28 mouse cellular contexts compared by ENCODE assay signal in genomic region chr11:24140948-24141347, GRCm38 (mm10).
DNase-seq lines count a peak whose midpoint lies in the region; ATAC-seq and TF ChIP-seq lines count a peak whose summit lies in the region.
"Had no signal": no experiment of that assay in that cellular context is flagged by ENCODE, and none has a peak within 500 bp of the region (broad histone marks: within the 10 kb centered on the region; RNA-seq: fewer than 3 reads in every experiment).

No protein-coding gene starts in this region.

- dilution Hi-C loops in CH12.LX (cut with MboI; ENCODE audit: extremely low pct_ligation_motif_present, extremely low pct_unique_long_range_greater_than_20kb, low sequenced_read_pairs), result no loop called here

- ATAC-seq in liver, embryonic 11.5 days (replicated peaks; ENCODE audit: low FRiP score), result no peak
- no peak for ATAC-seq in liver, postnatal 0 days
- ATAC-seq in limb, embryonic 12.5 days (ENCODE audit: insufficient number of reproducible peaks, insufficient read depth, low FRiP score, low TSS enrichment, low read depth), result no peak
- ATAC-seq: CD4-positive, CD25-positive, alpha-beta regulatory T cell, adult 4 months; forebrain, embryonic 14.5 days; forebrain, postnatal 0 days; Patski had no signal

- no peak overlapping the region for H3K4me2 ChIP-seq in liver, embryonic 11.5 days
- no peak overlapping the region for H3K4me2 ChIP-seq in liver, postnatal 0 days (ENCODE audit: low read depth, low read length)
- H3K4me2 ChIP-seq in CH12.LX (ENCODE audit: insufficient read depth, low read depth, poor library complexity, severe bottlenecking), result no peak overlapping the region
- H3K4me2 ChIP-seq in limb, embryonic 12.5 days, result no peak overlapping the region
- H3K4me2 ChIP-seq: embryonic facial prominence, embryonic 12.5 days; embryonic facial prominence, embryonic 15.5 days; heart, embryonic 12.5 days; heart, embryonic 15.5 days; hindbrain, embryonic 13.5 days had no signal

- WGBS in liver, embryonic 11.5 days, result 89% methylated on average over 2 of the region's 2 CpGs
- WGBS in liver, postnatal 0 days (ENCODE audit: insufficient replicate concordance), result 82% methylated on average over 2 of the region's 2 CpGs
- WGBS in limb, embryonic 12.5 days, result 78% methylated on average over 2 of the region's 2 CpGs

- 0 out of 2 replicates have a peak overlapping the region, but pooled peaks have one; percentile 5 for H3K27ac ChIP-seq in liver, embryonic 11.5 days (ENCODE audit: low read depth, low read length)
- H3K27ac ChIP-seq in liver, postnatal 0 days (ENCODE audit: low read depth), result no peak overlapping the region
- H3K27ac ChIP-seq in CH12.LX (ENCODE audit: insufficient read depth, low read depth) (peak overlapping the region; percentile 24; the same call in 1 of the 2 replicates), MEL (ENCODE audit: control insufficient read depth, low read depth, low read length) (peak overlapping the region; percentile 100; the same call in 1 of the 2 replicates)
- H3K27ac ChIP-seq in limb, embryonic 12.5 days, result 0 out of 2 replicates have a peak overlapping the region, but pooled peaks have one; percentile 1
- H3K27ac ChIP-seq: embryonic facial prominence, embryonic 12.5 days; embryonic facial prominence, embryonic 15.5 days; gastrocnemius, adult 2 months; heart, embryonic 15.5 days had no signal

- no peak overlapping the region for H3K4me3 ChIP-seq in liver, embryonic 11.5 days (ENCODE audit: low read depth, low read length)
- no peak overlapping the region for H3K4me3 ChIP-seq in liver, postnatal 0 days (ENCODE audit: low read depth, low read length)
- H3K4me3 ChIP-seq in CH12.LX (replicated peaks in 1 of 3; ENCODE audit: low read depth in 2 of 3, low read length in 2 of 3, poor library complexity in 1 of 3), result no peak overlapping the region
- H3K4me3 ChIP-seq in MEL (ENCODE audit: control insufficient read depth in 1 of 2, insufficient read depth in 1 of 2, low read depth in 2 of 2, low read length in 2 of 2), result no peak overlapping the region
- no peak overlapping the region for H3K4me3 ChIP-seq in limb, embryonic 12.5 days (replicated peaks)
- H3K4me3 ChIP-seq: embryonic facial prominence, embryonic 12.5 days; embryonic facial prominence, embryonic 15.5 days; gastrocnemius, adult 2 months; heart, embryonic 12.5 days; heart, embryonic 15.5 days; hindbrain, embryonic 10.5 days; hindbrain, embryonic 13.5 days had no signal

- H3K9me3 ChIP-seq in liver, embryonic 11.5 days (ENCODE audit: control insufficient read depth, low read length), result no peaks in the 10 kb centered on the region
- H3K9me3 ChIP-seq in liver, postnatal 0 days (ENCODE audit: low read length), result peaks cover 2% of the 10 kb centered on the region; the same call in 1 of the 2 replicates
- peaks cover 7% of the 10 kb centered on the region for H3K9me3 ChIP-seq in CH12.LX (replicated peaks; ENCODE audit: low read length)
- no peaks in the 10 kb centered on the region for H3K9me3 ChIP-seq in MEL (replicated peaks; ENCODE audit: insufficient read depth, low read length)
- no peaks in the 10 kb centered on the region for H3K9me3 ChIP-seq in limb, embryonic 12.5 days
- H3K9me3 ChIP-seq: embryonic facial prominence, embryonic 12.5 days; embryonic facial prominence, embryonic 15.5 days; heart, embryonic 12.5 days; heart, embryonic 15.5 days; hindbrain, embryonic 13.5 days had no signal

- no peak for TF ChIP-seq RAD21 in CH12.LX (IDR thresholded peaks at IDR 0.05; ENCODE audit: low read depth, low read length)
- TF ChIP-seq RAD21 in MEL (IDR thresholded peaks at IDR 0.05; ENCODE audit: low read depth, low read length), result no peak

- H3K4me1 ChIP-seq in liver, embryonic 11.5 days (replicated peaks; ENCODE audit: control insufficient read depth, insufficient read depth, low read length), result peaks cover 44% of the 10 kb centered on the region
- peaks cover 30% of the 10 kb centered on the region for H3K4me1 ChIP-seq in liver, postnatal 0 days (ENCODE audit: insufficient read depth)
- peaks cover 32 to 100% of the 10 kb centered on the region in 2 experiments for H3K4me1 ChIP-seq in CH12.LX (ENCODE audit: control insufficient read depth in 1 of 2, insufficient read depth in 2 of 2)
- H3K4me1 ChIP-seq in MEL (ENCODE audit: control insufficient read depth in 1 of 2, insufficient read depth in 2 of 2, low read length in 2 of 2), result peaks cover 25 to 39% of the 10 kb centered on the region in 2 experiments
- H3K4me1 ChIP-seq in limb, embryonic 12.5 days (replicated peaks), result peaks cover 54% of the 10 kb centered on the region

- no peak for DNase-seq in liver, embryonic 11.5 days (ENCODE audit: low spot score)
- DNase-seq in liver, postnatal 0 days, result no peak
- DNase-seq in CH12.LX (ENCODE audit: extremely low read depth), result peak; percentile 82
- no peak for DNase-seq in MEL (ENCODE audit: low read depth, low spot score)
- no peak for DNase-seq in lung, postnatal 25 days (ENCODE audit: low spot score)
- no peak for DNase-seq in thymus, adult 18-20 months
- DNase-seq in gastrocnemius, postnatal 10 days, result no peak
- DNase-seq: adrenal gland, postnatal 10 days; adrenal gland, postnatal 36 days; cerebellum, adult 18-20 months; cerebellum, adult 9-10 months; cerebellum, postnatal 14 days; forebrain, postnatal 0 days; gastrocnemius, adult 2 months; gastrocnemius, postnatal 25 days; heart, adult 18-20 months; heart, postnatal 10 days; heart, postnatal 36 days had no signal

- H3K79me2 ChIP-seq in CH12.LX (replicated peaks; ENCODE audit: control insufficient read depth, extremely low read depth, insufficient read depth, poor library complexity, severe bottlenecking) (no peaks in the 10 kb centered on the region), MEL (ENCODE audit: control insufficient read depth, insufficient read depth, low read length, poor library complexity) (peaks cover 81% of the 10 kb centered on the region)

- TF ChIP-seq CTCF in liver, postnatal 0 days (IDR thresholded peaks at IDR 0.05; ENCODE audit: low read depth), result no peak
- TF ChIP-seq CTCF in CH12.LX (conservative IDR thresholded peaks at IDR 0.05 in 1 of 2, IDR thresholded peaks at IDR 0.05 in 1 of 2; ENCODE audit: low read depth in 2 of 2, low read length in 2 of 2), result no peak
- TF ChIP-seq CTCF in MEL (IDR thresholded peaks at IDR 0.05 in 2 of 3, conservative IDR thresholded peaks at IDR 0.05 in 1 of 3; ENCODE audit: control insufficient read depth in 1 of 3, insufficient read depth in 1 of 3, low read depth in 2 of 3, low read length in 3 of 3, poor library complexity in 1 of 3, severe bottlenecking in 1 of 3), result no peak

- no peak for TF ChIP-seq POLR2A in CH12.LX (IDR thresholded peaks at IDR 0.05; ENCODE audit: low read depth, low read length)
- no peak for TF ChIP-seq POLR2A in MEL (IDR thresholded peaks at IDR 0.05; ENCODE audit: control insufficient read depth in 1 of 2, insufficient read depth in 1 of 2, low read depth in 1 of 2, low read length in 2 of 2, poor library complexity in 1 of 2)

- TF ChIP-seq EP300 in liver, postnatal 0 days (IDR thresholded peaks at IDR 0.05; ENCODE audit: low read depth), result no peak
- TF ChIP-seq EP300 in CH12.LX (IDR thresholded peaks at IDR 0.05; ENCODE audit: low read length) (peak; percentile 75), MEL (IDR thresholded peaks at IDR 0.05; ENCODE audit: low read depth in 1 of 2, low read length in 2 of 2) (no peak)

- peaks cover 3% of the 10 kb centered on the region; the same call in 1 of the 2 replicates for H3K36me3 ChIP-seq in liver, embryonic 11.5 days (ENCODE audit: control insufficient read depth, insufficient read depth, low read length)
- no peaks in the 10 kb centered on the region for H3K36me3 ChIP-seq in liver, postnatal 0 days (replicated peaks; ENCODE audit: insufficient read depth, low read length)
- H3K36me3 ChIP-seq in CH12.LX (replicated peaks in 1 of 2; ENCODE audit: control insufficient read depth in 1 of 2, insufficient read depth in 1 of 2, low read length in 1 of 2), result peaks cover 0 to 55% of the 10 kb centered on the region in 2 experiments
- H3K36me3 ChIP-seq in MEL (ENCODE audit: control insufficient read depth in 1 of 2, insufficient read depth in 2 of 2, low read length in 2 of 2), result peaks cover 54 to 56% of the 10 kb centered on the region in 2 experiments
- peaks cover 55% of the 10 kb centered on the region for H3K36me3 ChIP-seq in limb, embryonic 12.5 days
- H3K36me3 ChIP-seq: heart, embryonic 15.5 days had no signal

- in situ Hi-C loops in CH12.LX (cut with MboI; ENCODE audit: low pct_ligation_motif_present, low pct_unique_long_range_greater_than_20kb, low sequenced_read_pairs), result loop anchor here (5.0 kb wide), 1 partner anchor 54 kb away; no protein-coding TSS in a partner anchor

- H3K9ac ChIP-seq in liver, embryonic 11.5 days (ENCODE audit: low read depth, low read length), result no peak overlapping the region
- no peak overlapping the region for H3K9ac ChIP-seq in liver, postnatal 0 days (replicated peaks)
- H3K9ac ChIP-seq in CH12.LX (ENCODE audit: insufficient read depth, low read depth) (no peak overlapping the region), MEL (ENCODE audit: control insufficient read depth, low read depth, low read length, poor library complexity, severe bottlenecking) (no peak overlapping the region)
- no peak overlapping the region for H3K9ac ChIP-seq in limb, embryonic 12.5 days (replicated peaks)
- H3K9ac ChIP-seq: embryonic facial prominence, embryonic 12.5 days; embryonic facial prominence, embryonic 15.5 days; forebrain, postnatal 0 days; heart, embryonic 12.5 days; heart, embryonic 15.5 days had no signal

- H3K27me3 ChIP-seq in liver, embryonic 11.5 days (replicated peaks; ENCODE audit: control insufficient read depth, insufficient read depth, low read length), result no peaks in the 10 kb centered on the region
- no peaks in the 10 kb centered on the region for H3K27me3 ChIP-seq in liver, postnatal 0 days (ENCODE audit: insufficient read depth, low read length)
- H3K27me3 ChIP-seq in CH12.LX (replicated peaks) (no peaks in the 10 kb centered on the region), MEL (ENCODE audit: control insufficient read depth in 1 of 2, insufficient read depth in 2 of 2, low read length in 2 of 2) (no peaks in the 10 kb centered on the region)
- H3K27me3 ChIP-seq in limb, embryonic 12.5 days, result no peaks in the 10 kb centered on the region
- H3K27me3 ChIP-seq: embryonic facial prominence, embryonic 12.5 days; embryonic facial prominence, embryonic 15.5 days; heart, embryonic 12.5 days; heart, embryonic 15.5 days; hindbrain, embryonic 13.5 days had no signal

TF ChIP-seq in CH12.LX, 34 proteins besides CTCF, POLR2A, EP300 and RAD21 (continues in another document):
- TF ChIP-seq ZC3H11A (IDR thresholded peaks at IDR 0.05; ENCODE audit: low read depth, low read length) (no peak), ZKSCAN1 (IDR thresholded peaks at IDR 0.05; ENCODE audit: borderline replicate concordance, low read depth, low read length) (no peak), USF1 (IDR thresholded peaks at IDR 0.05; ENCODE audit: low read depth, low read length) (no peak), ZMIZ1 (IDR thresholded peaks at IDR 0.05; ENCODE audit: low read depth, low read length) (no peak)

TF ChIP-seq in MEL, 35 proteins besides CTCF, POLR2A, EP300 and RAD21 (continues in another document):
- no peak for TF ChIP-seq ZMIZ1 (IDR thresholded peaks at IDR 0.05; ENCODE audit: low read depth, low read length)
- no peak for TF ChIP-seq MXI1 (IDR thresholded peaks at IDR 0.05; ENCODE audit: low read depth, low read length)
- no peak for TF ChIP-seq SIN3A (IDR thresholded peaks at IDR 0.05; ENCODE audit: low read length)
- TF ChIP-seq CHD2 (IDR thresholded peaks at IDR 0.05; ENCODE audit: low read length), result no peak
